Mouse (Mus musculus) testis, postnatal 14 days (tissue): Measurements from ENCODE around the gene Ntrk3.

Source experiments
- DNase-seq: peaks from one replicate; pipeline ENCODE4 v3.0.0; 2021; ENCODE audit warnings: low spot score

Gene Ntrk3

GRCm38 (mm10) chr7:78361341-78362309 is 376.2 kb downstream of the Ntrk3 start:
- DNase-seq = no peak

GRCm38 (mm10) chr7:78347464-78347863 is 390.3 kb downstream of the Ntrk3 start:
- DNase-seq = no peak

GRCm38 (mm10) chr7:78333422-78333821 is 404.4 kb downstream of the Ntrk3 start:
- DNase-seq = no peak

- DNase-seq = no peak
Measured at GRCm38 (mm10) chr7:78328301-78328700, 409.5 kb downstream of the Ntrk3 start.

GRCm38 (mm10) chr7:78326185-78326584 is 411.6 kb downstream of the Ntrk3 start:
- no peak for DNase-seq

- no peak for DNase-seq
Measured at GRCm38 (mm10) chr7:78318640-78319039, 419.2 kb downstream of the Ntrk3 start.

GRCm38 (mm10) chr7:78305770-78306169 is 432.0 kb downstream of the Ntrk3 start:
- no peak for DNase-seq

GRCm38 (mm10) chr7:78305029-78305428 is 432.8 kb downstream of the Ntrk3 start:
- DNase-seq = no peak

- no peak for DNase-seq
Measured at GRCm38 (mm10) chr7:78297290-78297689, 440.5 kb downstream of the Ntrk3 start.

- DNase-seq = no peak
Measured at GRCm38 (mm10) chr7:78294322-78294721, 443.5 kb downstream of the Ntrk3 start.

GRCm38 (mm10) chr7:78290186-78290585 is 447.6 kb downstream of the Ntrk3 start:
- DNase-seq = no peak

GRCm38 (mm10) chr7:78286516-78287238 is 451.1 kb downstream of the Ntrk3 start:
- no peak for DNase-seq

GRCm38 (mm10) chr7:78269506-78270250 is 468.1 kb downstream of the Ntrk3 start:
- DNase-seq = no peak

- no peak for DNase-seq
Measured at GRCm38 (mm10) chr7:78267461-78268007, 470.3 kb downstream of the Ntrk3 start.

- no peak for DNase-seq
Measured at GRCm38 (mm10) chr7:78264432-78265002, 473.3 kb downstream of the Ntrk3 start.

- DNase-seq = no peak
Measured at GRCm38 (mm10) chr7:78261420-78262125, 476.2 kb downstream of the Ntrk3 start.

- no peak for DNase-seq
Measured at GRCm38 (mm10) chr7:78258151-78258550, 479.7 kb downstream of the Ntrk3 start.

- DNase-seq = no peak
Measured at GRCm38 (mm10) chr7:78253777-78254385, 483.9 kb downstream of the Ntrk3 start.

- no peak for DNase-seq
Measured at GRCm38 (mm10) chr7:78248119-78248642, 489.6 kb downstream of the Ntrk3 start.

GRCm38 (mm10) chr7:78239012-78239411 is 498.8 kb downstream of the Ntrk3 start:
- DNase-seq = no peak
